Mouse (Mus musculus) embryonic facial prominence, embryonic 11.5 days (tissue): ENCODE results near the gene Slc35f5. TPM values are rescaled to one million over a fixed set of nuclear protein-coding genes. Genes with fewer than 3 reads are reported as not detected.
A peak's percentile ranks its signal among the peaks of the same experiment; 100 is the strongest.

ENCODE experiments used
- ATAC-seq: fragments of 200-750 bp; cut with Nextera tagmentation; replicated peaks from 2 replicates; pipeline ENCODE4 v1.8.0; 2017; ENCODE audit warnings: low read depth; ENCODE audit not compliant: insufficient number of reproducible peaks, low FRiP score, low TSS enrichment
- DNase-seq: peaks from one replicate; pipeline ENCODE4 v3.0.0-alpha.2; 2015; ENCODE audit warnings: low spot score
- H3K27ac ChIP-seq: fragments of 300-500 bp; sonication (generic); replicated peaks from 2 replicates; pipeline ENCODE4 v1.5.1; 2014; ENCODE audit warnings: mild to moderate bottlenecking, low read depth, low read length, control low read depth
- H3K27me3 ChIP-seq: fragments of 300-500 bp; sonication (generic); 2 replicates; pipeline ENCODE4 v1.6.1; 2014; ENCODE audit warnings: mild to moderate bottlenecking, low read length, moderate library complexity, mixed read lengths; ENCODE audit not compliant: control insufficient read depth, insufficient read depth
- H3K36me3 ChIP-seq: fragments of 300-500 bp; sonication (generic); replicated peaks from 2 replicates; pipeline ENCODE4 v1.6.1; 2014; ENCODE audit warnings: low read depth, mild to moderate bottlenecking, low read length, moderate library complexity, mixed read lengths; ENCODE audit not compliant: control insufficient read depth, insufficient read depth
- H3K4me1 ChIP-seq: fragments of 300-500 bp; sonication (generic); 2 replicates; pipeline ENCODE4 v1.6.1; 2014; ENCODE audit warnings: low read length, mixed read lengths; ENCODE audit not compliant: control insufficient read depth, insufficient read depth
- H3K4me2 ChIP-seq: fragments of 300-500 bp; sonication (generic); 2 replicates; pipeline ENCODE4 v1.6.1; 2014; ENCODE audit warnings: low read depth, mild to moderate bottlenecking, control low read depth, low read length, moderate library complexity
- H3K4me3 ChIP-seq: fragments of 300-500 bp; sonication (generic); 2 replicates; pipeline ENCODE4 v1.5.1; 2014; ENCODE audit warnings: low read depth, low read length, control low read depth
- H3K9ac ChIP-seq: fragments of 300-500 bp; sonication (generic); replicated peaks from 2 replicates; pipeline ENCODE4 v1.6.1; 2014; ENCODE audit warnings: mild to moderate bottlenecking, control low read depth, low read length
- H3K9me3 ChIP-seq: fragments of 300-500 bp; sonication (generic); replicated peaks from 2 replicates; pipeline ENCODE4 v1.6.1; 2016; ENCODE audit warnings: mild to moderate bottlenecking, low read length, inconsistent platforms, mixed read lengths; ENCODE audit not compliant: control insufficient read depth
- WGBS: fragments of 180-500 bp; shearing (Covaris S2); extraction: QIAGEN DNeasy Blood & Tissue Kit; methylation state at CpG from one replicate; pipeline ENCODE4 v1.1.7; 2014; 5-methylcytosine and 5-hydroxymethylcytosine counted together
- polyA plus RNA-seq: library from polyadenylated mRNA; unstranded; fragments of >200 nt; fragmentation: Nextera tagmentation; extraction: Ambion mirVana; gene quantifications from 2 replicates; pipeline ENCODE4 v1.2.1, GENCODE M21; 2014

The Slc35f5 gene
- polyA plus RNA-seq, 1 experiment from 2014 or later: 32.1 TPM

DNA sequence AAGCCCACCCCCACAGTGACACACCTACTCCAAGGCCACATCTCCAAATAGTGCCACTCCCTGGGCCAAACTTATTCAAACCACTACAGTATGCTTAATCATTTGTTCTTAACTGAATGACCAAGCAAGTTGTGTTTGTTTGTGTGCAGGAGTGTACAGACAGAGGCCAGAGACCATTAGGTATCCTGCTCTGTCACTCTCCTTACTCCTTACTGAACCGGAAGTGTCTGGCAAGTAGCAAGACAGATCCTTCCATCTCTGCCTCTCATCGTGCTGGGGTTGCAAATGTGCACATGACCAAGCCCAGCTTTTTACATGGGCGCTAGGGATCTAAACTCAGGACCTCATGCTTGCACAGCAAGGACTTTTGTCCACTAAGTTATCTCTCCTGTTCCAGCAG is 1.1 kb upstream of the Slc35f5 start:
- Histone ChIP-seq H3K4me1 (no peaks in the 10 kb centered on the region), H3K4me2 (no peak overlapping the region), H3K36me3 (no peaks in the 10 kb centered on the region), H3K9me3 (no peaks in the 10 kb centered on the region), H3K27me3 (no peaks in the 10 kb centered on the region), H3K4me3 (no peak overlapping the region), H3K27ac (no peak overlapping the region), H3K9ac (no peak overlapping the region)
- WGBS: 77% methylated on average over 3 of the region's 3 CpGs
- ATAC-seq (no peak), DNase-seq (no peak)

GRCm38 (mm10) chr1:125559721-125560120 is 674 bp upstream of the Slc35f5 start:
- no peak for DNase-seq
- ATAC-seq: no peak
- Histone ChIP-seq H3K4me3 (peak overlapping the region; percentile 68), H3K9me3 (no peaks in the 10 kb centered on the region), H3K36me3 (no peaks in the 10 kb centered on the region), H3K27ac (peak overlapping the region; percentile 65), H3K4me1 (no peaks in the 10 kb centered on the region), H3K27me3 (no peaks in the 10 kb centered on the region), H3K9ac (peak overlapping the region; percentile 71), H3K4me2 (peak overlapping the region; percentile 72)
- WGBS: 47% methylated on average over 2 of the region's 2 CpGs

- no peaks in the 10 kb centered on the region for H3K36me3 ChIP-seq
- peak overlapping the region; percentile 68 for H3K4me3 ChIP-seq
- DNase-seq (peak; percentile 53), ATAC-seq (no peak)
- peak overlapping the region; percentile 71 for H3K9ac ChIP-seq
- no peaks in the 10 kb centered on the region for H3K27me3 ChIP-seq
- peak overlapping the region; percentile 72 for H3K4me2 ChIP-seq
- WGBS: under 1% methylated on average over 28 of the region's 29 CpGs
- no peaks in the 10 kb centered on the region for H3K9me3 ChIP-seq
- no peaks in the 10 kb centered on the region for H3K4me1 ChIP-seq
- peak overlapping the region; percentile 29; the same call in 1 of the 2 replicates for H3K27ac ChIP-seq
Measured at GRCm38 (mm10) chr1:125561206-125561605, 811 bp downstream of the Slc35f5 start.

GRCm38 (mm10) chr1:125561841-125562240 is 1.4 kb downstream of the Slc35f5 start:
- DNase-seq (no peak), ATAC-seq (no peak)
- no peak overlapping the region for H3K27ac ChIP-seq
- H3K4me3 ChIP-seq: peak overlapping the region; percentile 68
- WGBS: 71% methylated on average over 4 of the region's 4 CpGs
- no peaks in the 10 kb centered on the region for H3K36me3 ChIP-seq
- no peaks in the 10 kb centered on the region for H3K27me3 ChIP-seq
- H3K4me2 ChIP-seq: peak overlapping the region; percentile 72; the same call in 1 of the 2 replicates
- no peaks in the 10 kb centered on the region for H3K9me3 ChIP-seq
- H3K4me1 ChIP-seq: no peaks in the 10 kb centered on the region
- H3K9ac ChIP-seq: no peak overlapping the region

DNA sequence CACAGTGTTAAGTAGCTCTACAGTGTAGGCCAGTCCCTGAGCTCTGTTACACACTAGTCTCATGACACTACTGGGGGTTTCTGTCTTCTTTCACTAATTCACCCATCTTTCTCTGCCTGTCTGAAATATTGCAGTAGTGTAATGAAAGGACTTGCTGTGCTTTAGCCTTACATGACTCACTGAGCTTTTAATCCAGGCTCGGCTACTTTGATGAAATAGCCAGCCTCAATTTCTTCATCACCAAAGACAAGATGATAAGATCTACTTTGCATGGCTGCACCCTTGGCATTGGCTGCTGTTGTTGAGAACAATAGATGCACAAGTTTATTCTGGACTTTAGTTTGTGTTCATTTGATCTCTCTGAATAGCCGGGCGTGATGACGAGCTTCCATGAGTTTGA is 7.7 kb downstream of the Slc35f5 start:
- Histone ChIP-seq H3K9ac (no peak overlapping the region), H3K36me3 (no peaks in the 10 kb centered on the region; the same call in 1 of the 2 replicates), H3K4me1 (no peaks in the 10 kb centered on the region), H3K4me3 (no peak overlapping the region), H3K27ac (no peak overlapping the region), H3K27me3 (no peaks in the 10 kb centered on the region), H3K9me3 (no peaks in the 10 kb centered on the region), H3K4me2 (no peak overlapping the region)
- no peak for DNase-seq
- no peak for ATAC-seq
- WGBS: 87% methylated on average over 4 of the region's 4 CpGs

- Histone ChIP-seq H3K9ac (no peak overlapping the region), H3K4me1 (no peaks in the 10 kb centered on the region), H3K27ac (no peak overlapping the region), H3K9me3 (no peaks in the 10 kb centered on the region), H3K4me2 (no peak overlapping the region), H3K27me3 (no peaks in the 10 kb centered on the region), H3K4me3 (no peak overlapping the region), H3K36me3 (peaks cover 3% of the 10 kb centered on the region)
- DNase-seq (peak; percentile 3), ATAC-seq (no peak)
- WGBS: 72% methylated on average over 2 of the region's 2 CpGs
Measured at GRCm38 (mm10) chr1:125574219-125574618, 13.8 kb downstream of the Slc35f5 start.

DNA sequence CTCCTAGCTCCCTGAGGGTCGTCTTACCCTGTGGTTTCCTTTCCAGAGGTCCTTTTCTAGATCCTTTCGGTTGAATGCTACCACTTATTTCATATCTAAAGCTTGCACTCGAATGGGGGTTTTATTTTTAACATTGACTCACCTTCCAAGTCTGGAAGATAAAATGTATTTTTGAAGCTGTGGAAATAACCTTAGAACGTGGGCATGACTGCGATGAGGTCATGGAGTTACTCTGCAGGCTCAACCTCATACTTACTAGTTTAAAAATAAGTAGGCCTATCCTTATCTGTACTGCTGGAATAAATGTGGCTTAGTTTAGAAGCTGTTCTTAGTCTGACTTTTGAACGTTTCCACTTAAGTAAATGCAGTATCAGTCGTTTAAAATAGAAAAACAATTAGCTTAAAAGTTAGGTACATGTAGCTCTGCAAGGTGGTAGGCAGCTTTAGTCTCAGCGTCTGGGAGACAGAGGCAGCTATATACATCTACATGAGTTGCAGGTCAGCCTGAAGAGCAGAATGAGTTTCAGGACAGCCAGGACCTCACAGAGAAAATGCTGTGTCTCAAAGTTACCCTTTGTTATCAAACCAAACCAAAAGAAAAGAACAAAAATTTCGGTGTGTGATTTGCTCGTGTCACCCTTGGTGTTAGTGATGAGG is 15.2 kb downstream of the Slc35f5 start:
- Histone ChIP-seq H3K27ac (no peak overlapping the region), H3K4me1 (no peaks in the 10 kb centered on the region), H3K27me3 (no peaks in the 10 kb centered on the region), H3K9ac (no peak overlapping the region), H3K4me3 (no peak overlapping the region), H3K9me3 (no peaks in the 10 kb centered on the region), H3K36me3 (peaks cover 3% of the 10 kb centered on the region), H3K4me2 (no peak overlapping the region)
- ATAC-seq: no peak
- no peak for DNase-seq
- WGBS: 88% methylated on average over 10 of the region's 10 CpGs

DNA sequence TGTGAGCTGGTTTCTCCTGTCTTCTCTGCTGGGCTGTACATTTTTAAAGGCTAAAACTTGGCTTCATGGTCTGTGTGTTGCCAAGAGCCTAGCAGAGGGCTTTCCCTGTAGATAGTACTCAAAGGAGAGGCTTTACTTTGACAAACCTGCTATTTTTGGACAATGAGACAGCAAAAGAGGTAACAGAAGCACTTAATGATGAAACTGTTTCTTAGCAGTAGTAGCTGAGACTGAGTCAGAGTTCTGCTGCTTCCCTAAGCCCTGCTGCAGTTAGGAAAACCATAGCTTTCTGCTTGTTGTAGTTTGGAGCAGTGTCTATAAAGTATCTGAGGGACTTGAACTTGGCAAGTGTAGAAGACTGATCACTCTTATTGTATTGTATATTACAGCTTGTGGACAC is 16.6 kb downstream of the Slc35f5 start:
- H3K4me3 ChIP-seq: no peak overlapping the region
- no peaks in the 10 kb centered on the region for H3K9me3 ChIP-seq
- no peak overlapping the region for H3K27ac ChIP-seq
- ATAC-seq (no peak), DNase-seq (no peak)
- no peak overlapping the region for H3K4me2 ChIP-seq
- H3K4me1 ChIP-seq: no peaks in the 10 kb centered on the region
- no peak overlapping the region for H3K9ac ChIP-seq
- H3K27me3 ChIP-seq: no peaks in the 10 kb centered on the region
- H3K36me3 ChIP-seq: peaks cover 3% of the 10 kb centered on the region
